Mouse (Mus musculus) kidney, postnatal 0 days (tissue): Measurements from ENCODE around the gene Fxr2. TPM values are rescaled to one million over a fixed set of nuclear protein-coding genes. Genes with fewer than 3 reads are reported as not detected.

Source experiments
- ATAC-seq: fragments of 200-750 bp; cut with Nextera tagmentation; replicated peaks from 2 replicates; pipeline ENCODE4 v1.8.0; 2017; ENCODE audit warnings: low read depth, moderate number of reproducible peaks, moderate TSS enrichment, moderate library complexity; ENCODE audit not compliant: low FRiP score
- DNase-seq: peaks from one replicate; pipeline ENCODE4 v3.0.0-alpha.2; 2016; ENCODE audit warnings: low spot score
- H3K27ac ChIP-seq: fragments of 300-500 bp; sonication (generic); 2 replicates; pipeline ENCODE4 v1.5.1; 2014; ENCODE audit warnings: mild to moderate bottlenecking
- H3K27me3 ChIP-seq: fragments of 300-500 bp; sonication (generic); 2 replicates; pipeline ENCODE4 v1.6.1; 2014; ENCODE audit warnings: low read length, mixed read lengths; ENCODE audit not compliant: insufficient read depth
- H3K36me3 ChIP-seq: fragments of 300-500 bp; sonication (generic); 2 replicates; pipeline ENCODE4 v1.6.1; 2014; ENCODE audit warnings: low read length, mixed read lengths; ENCODE audit not compliant: insufficient read depth
- H3K4me1 ChIP-seq: fragments of 300-500 bp; sonication (generic); replicated peaks from 2 replicates; pipeline ENCODE4 v1.6.1; 2014; ENCODE audit warnings: antibody characterized with exemption, low read length, mixed read lengths; ENCODE audit not compliant: insufficient read depth
- H3K4me2 ChIP-seq: fragments of 300-500 bp; sonication (generic); 2 replicates; pipeline ENCODE4 v1.6.1; 2014; ENCODE audit warnings: mild to moderate bottlenecking, low read length, moderate library complexity, mixed read lengths
- H3K4me3 ChIP-seq: fragments of 300-500 bp; sonication (generic); replicated peaks from 2 replicates; pipeline ENCODE4 v1.5.1; 2014; ENCODE audit warnings: low read depth, low read length
- H3K9ac ChIP-seq: fragments of 300-500 bp; sonication (generic); 2 replicates; pipeline ENCODE4 v1.6.1; 2014; ENCODE audit warnings: low read depth, low read length
- H3K9me3 ChIP-seq: fragments of 300-500 bp; sonication (generic); replicated peaks from 2 replicates; pipeline ENCODE4 v1.6.1; 2016; ENCODE audit warnings: low read length, inconsistent platforms, mixed read lengths
- CTCF ChIP-seq: IDR thresholded peaks from 2 replicates; pipeline ENCODE4 v1.5.1; 2016; ENCODE audit warnings: antibody characterized with exemption, low read depth, mild to moderate bottlenecking, moderate library complexity
- WGBS: fragments of 180-500 bp; shearing (Covaris S2); extraction: QIAGEN DNeasy Blood & Tissue Kit; methylation state at CpG from one replicate; pipeline ENCODE4 v1.1.7; 2014; 5-methylcytosine and 5-hydroxymethylcytosine counted together
- polyA plus RNA-seq: library from polyadenylated mRNA; unstranded; fragments of >200 nt; fragmentation: Nextera tagmentation; extraction: Ambion mirVana; gene quantifications from 2 replicates; pipeline ENCODE4 v1.2.1, GENCODE M21; 2015

The Fxr2 gene
- polyA plus RNA-seq, 1 experiment from 2014 or later, result 17.4 TPM

DNA sequence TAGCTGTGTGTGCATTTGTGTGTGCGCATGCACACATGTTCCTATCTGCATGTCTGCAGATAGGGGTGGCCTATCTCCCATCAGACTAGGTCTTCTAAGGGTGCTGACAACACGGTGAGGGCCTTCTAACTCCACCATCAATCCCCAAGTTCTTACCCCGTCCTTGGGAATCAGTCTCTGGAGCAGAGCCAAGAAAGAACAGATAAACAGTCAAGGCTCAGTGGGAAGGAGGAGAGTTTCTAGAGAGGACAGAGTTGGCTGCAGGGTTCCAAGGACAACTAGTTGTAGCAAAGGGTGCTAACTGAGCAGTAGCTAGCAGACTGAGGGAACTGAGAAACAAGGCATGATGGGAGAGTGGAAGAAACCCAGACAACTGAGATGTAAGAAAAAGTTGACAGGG lies 31.0 kb upstream of the Fxr2 start:
- Histone ChIP-seq H3K36me3 (no peaks in the 10 kb centered on the region), H3K4me2 (no peak overlapping the region), H3K27me3 (no peaks in the 10 kb centered on the region), H3K9me3 (no peaks in the 10 kb centered on the region), H3K27ac (no peak overlapping the region; the same call in 1 of the 2 replicates), H3K9ac (no peak overlapping the region), H3K4me1 (peaks cover 22% of the 10 kb centered on the region), H3K4me3 (no peak overlapping the region)
- TF ChIP-seq CTCF, result no peak
- WGBS, result 63% methylated on average over 3 of the region's 3 CpGs
- ATAC-seq (no peak), DNase-seq (no peak)

GRCm38 (mm10) chr11:69603516-69603915 lies 29.3 kb upstream of the Fxr2 start:
- Histone ChIP-seq H3K27me3 (no peaks in the 10 kb centered on the region), H3K4me3 (0 out of 2 replicates have a peak overlapping the region, but pooled peaks have one; percentile 1), H3K4me1 (peaks cover 22% of the 10 kb centered on the region), H3K27ac (peak overlapping the region; percentile 60; the same call in 1 of the 2 replicates), H3K9ac (no peak overlapping the region), H3K9me3 (no peaks in the 10 kb centered on the region), H3K36me3 (no peaks in the 10 kb centered on the region), H3K4me2 (peak overlapping the region; percentile 78)
- DNase-seq (no peak), ATAC-seq (no peak)
- WGBS, result 60% methylated on average over 8 of the region's 8 CpGs
- TF ChIP-seq CTCF, result no peak

- ATAC-seq, result 0 out of 2 replicates have a peak, but pooled peaks have one; percentile 1
- H3K9me3 ChIP-seq, result no peaks in the 10 kb centered on the region
Observed at GRCm38 (mm10) chr11:69604347-69604746, 28.4 kb upstream of the Fxr2 start.

GRCm38 (mm10) chr11:69604795-69605664 lies 27.8 kb upstream of the Fxr2 start:
- Histone ChIP-seq H3K4me3 (peak overlapping the region; percentile 43), H3K4me1 (peaks cover 13% of the 10 kb centered on the region; the same call in 1 of the 2 replicates), H3K27me3 (no peaks in the 10 kb centered on the region), H3K27ac (peak overlapping the region; percentile 60; the same call in 1 of the 2 replicates), H3K9ac (peak overlapping the region; percentile 57), H3K9me3 (no peaks in the 10 kb centered on the region), H3K36me3 (no peaks in the 10 kb centered on the region), H3K4me2 (peak overlapping the region; percentile 78)
- DNase-seq, result peak; percentile 62
- TF ChIP-seq CTCF, result no peak
- under 1% methylated on average over 66 of the region's 73 CpGs for WGBS
- peak; percentile 16; the same call in 1 of the 2 replicates for ATAC-seq

More at GRCm38 (mm10) chr11:69604347-69604746, 28.4 kb upstream of the Fxr2 start:
- no peaks in the 10 kb centered on the region for H3K27me3 ChIP-seq
- H3K9ac ChIP-seq, result no peak overlapping the region; the same call in 1 of the 2 replicates
- H3K4me2 ChIP-seq, result peak overlapping the region; percentile 78
- peak overlapping the region; percentile 60; the same call in 1 of the 2 replicates for H3K27ac ChIP-seq
- 0 out of 2 replicates have a peak overlapping the region, but pooled peaks have one; percentile 1 for H3K4me3 ChIP-seq
- no peak for TF ChIP-seq CTCF
- no peak for DNase-seq
- no peaks in the 10 kb centered on the region for H3K36me3 ChIP-seq
- H3K4me1 ChIP-seq, result peaks cover 20% of the 10 kb centered on the region
- WGBS, result 57% methylated on average over 3 of the region's 3 CpGs

- 3% methylated on average over 32 of the region's 32 CpGs for WGBS
- H3K4me1 ChIP-seq, result peaks cover 5% of the 10 kb centered on the region; the same call in 1 of the 2 replicates
- ATAC-seq, result peak; percentile 67
- H3K27me3 ChIP-seq, result no peaks in the 10 kb centered on the region
- H3K4me2 ChIP-seq, result peak within 1 kb of the TSS; percentile 78
- 0 out of 2 replicates have a peak, but pooled peaks have one; percentile 2 for TF ChIP-seq CTCF
- no peaks in the 10 kb centered on the region for H3K9me3 ChIP-seq
- peak; percentile 92 for DNase-seq
- H3K36me3 ChIP-seq, result no peaks in the 10 kb centered on the region
- peak within 1 kb of the TSS; percentile 57 for H3K9ac ChIP-seq
- peak within 1 kb of the TSS; percentile 43 for H3K4me3 ChIP-seq
- H3K27ac ChIP-seq, result peak within 1 kb of the TSS; percentile 60; the same call in 1 of the 2 replicates
Observed at GRCm38 (mm10) chr11:69605726-69606490, 26.9 kb upstream of the Fxr2 start, which contains the start of gene Atp1b2. Gene Atp1b2, minus strand, starts transcription at chr11:69605942.

DNA sequence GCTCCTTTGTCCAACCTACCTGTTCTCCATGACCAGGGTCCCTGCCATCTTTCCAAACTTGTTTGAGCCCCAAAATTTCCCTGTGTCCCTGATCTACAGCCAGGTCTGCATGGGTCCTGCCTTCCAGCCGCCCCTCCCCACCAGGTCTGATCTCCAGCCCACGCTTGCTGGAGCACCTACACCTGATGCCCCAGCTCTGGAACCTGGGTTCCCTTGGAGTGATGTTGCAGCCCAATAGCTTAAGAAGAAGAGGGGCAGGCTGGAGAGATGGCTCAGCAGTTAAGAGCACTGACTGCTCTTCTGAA lies 26.3 kb upstream of the Fxr2 start:
- DNase-seq (no peak), ATAC-seq (no peak)
- H3K27me3 ChIP-seq, result no peaks in the 10 kb centered on the region
- peak overlapping the region; percentile 78 for H3K4me2 ChIP-seq
- no peak overlapping the region for H3K9ac ChIP-seq
- H3K4me3 ChIP-seq, result peak overlapping the region; percentile 43
- no peak overlapping the region for H3K27ac ChIP-seq
- no peaks in the 10 kb centered on the region for H3K36me3 ChIP-seq
- WGBS, result 55% methylated on average over 2 of the region's 2 CpGs
- H3K4me1 ChIP-seq, result peaks cover 5% of the 10 kb centered on the region; the same call in 1 of the 2 replicates
- no peak for TF ChIP-seq CTCF
- H3K9me3 ChIP-seq, result no peaks in the 10 kb centered on the region
